Mouse (Mus musculus) activated CD4-positive, CD25-positive, alpha-beta regulatory T cell, adult 4 months (primary cell): ENCODE results near the gene Elfn1. TPM values are rescaled to one million over a fixed set of nuclear protein-coding genes. Genes with fewer than 3 reads are reported as not detected.

Source experiments
- ATAC-seq: one replicate; pipeline ENCODE4 v1.8.0; 2017
- polyA plus RNA-seq, 2 experiments: library from polyadenylated mRNA; unstranded; fragments of 100-300 nt; shearing (Covaris generic); gene quantifications; one replicate each; pipeline ENCODE4 v1.2.1; 2017

Elfn1 gene
- polyA plus RNA-seq, 2 experiments from 2014 or later = not detected

GRCm38 (mm10) chr5:139911506-139911905 lies 3.8 kb downstream of the Elfn1 start:
- ATAC-seq = no peak

GRCm38 (mm10) chr5:139912121-139912771 lies 4.5 kb downstream of the Elfn1 start:
- no peak for ATAC-seq

GRCm38 (mm10) chr5:139921666-139922065 lies 13.9 kb downstream of the Elfn1 start:
- ATAC-seq = no peak

GRCm38 (mm10) chr5:139923867-139924266 lies 16.1 kb downstream of the Elfn1 start:
- ATAC-seq = no peak

- ATAC-seq = no peak
These were observed 22.4 kb downstream of the Elfn1 start for GRCm38 (mm10) chr5:139930102-139930501.

- peak; percentile 81 for ATAC-seq
These were observed 23.2 kb downstream of the Elfn1 start for GRCm38 (mm10) chr5:139930927-139931351.

GRCm38 (mm10) chr5:139931947-139932540 lies 24.3 kb downstream of the Elfn1 start:
- peak; percentile 36 for ATAC-seq

- ATAC-seq = peak; percentile 16
These were observed 25.0 kb downstream of the Elfn1 start for GRCm38 (mm10) chr5:139932595-139933271.

GRCm38 (mm10) chr5:139933476-139933875 lies 25.7 kb downstream of the Elfn1 start:
- no peak for ATAC-seq

GRCm38 (mm10) chr5:139936431-139936830 lies 28.7 kb downstream of the Elfn1 start:
- ATAC-seq = no peak

GRCm38 (mm10) chr5:139944697-139945096 lies 37.0 kb downstream of the Elfn1 start:
- no peak for ATAC-seq

- ATAC-seq = no peak
These were observed 38.1 kb downstream of the Elfn1 start for GRCm38 (mm10) chr5:139945715-139946364.

GRCm38 (mm10) chr5:139947446-139947845 lies 39.7 kb downstream of the Elfn1 start:
- no peak for ATAC-seq

GRCm38 (mm10) chr5:139948552-139948951 lies 40.8 kb downstream of the Elfn1 start:
- no peak for ATAC-seq

GRCm38 (mm10) chr5:139949363-139949762 lies 41.6 kb downstream of the Elfn1 start:
- no peak for ATAC-seq

GRCm38 (mm10) chr5:139949975-139950578 lies 42.3 kb downstream of the Elfn1 start:
- ATAC-seq = no peak

- ATAC-seq = no peak
These were observed 49.1 kb downstream of the Elfn1 start for GRCm38 (mm10) chr5:139956859-139957258.

GRCm38 (mm10) chr5:139959741-139960140 lies 52.0 kb downstream of the Elfn1 start:
- no peak for ATAC-seq

GRCm38 (mm10) chr5:139964391-139964790 lies 56.6 kb downstream of the Elfn1 start:
- ATAC-seq = no peak

GRCm38 (mm10) chr5:139965596-139965995 lies 57.9 kb downstream of the Elfn1 start:
- ATAC-seq = no peak

GRCm38 (mm10) chr5:139969151-139969948 lies 61.6 kb downstream of the Elfn1 start:
- ATAC-seq = no peak

GRCm38 (mm10) chr5:139970186-139970631 lies 62.5 kb downstream of the Elfn1 start:
- no peak for ATAC-seq
